11 mouse cellular contexts compared by ENCODE assay signal in the genomic region with DNA sequence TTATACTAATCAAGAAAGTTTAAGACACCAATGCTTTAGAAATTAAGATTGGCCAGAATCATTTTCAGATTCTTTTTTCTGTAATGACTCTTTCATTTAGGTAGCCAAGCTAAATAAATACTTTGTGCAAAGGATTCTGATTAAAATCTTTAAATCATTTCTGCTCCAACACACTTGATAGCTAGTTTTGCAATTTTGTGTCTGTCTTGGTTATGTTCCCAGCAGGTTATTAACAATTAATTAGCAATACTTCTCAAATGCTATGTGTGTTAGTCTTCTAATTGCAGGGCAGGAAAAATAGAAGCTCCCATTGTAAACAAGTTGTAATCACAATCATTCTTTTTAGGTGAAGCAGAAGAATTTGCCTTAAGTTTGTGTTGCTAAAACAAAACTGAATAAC.
"Had no signal": no experiment of that assay in that cellular context is flagged by ENCODE, and none has a peak within 500 bp of the region (broad histone marks: within the 10 kb centered on the region; RNA-seq: fewer than 3 reads in every experiment).

No protein-coding gene starts in this region.

- DNase-seq: right cerebral cortex, adult 18-20 months; right cerebral cortex, postnatal 14 days; right cerebral cortex, postnatal 25 days; right cerebral cortex, postnatal 4 days; spleen, adult 18-20 months; thymus, adult 18-20 months; thymus, adult 2 months; thymus, postnatal 14 days; thymus, postnatal 25 days; thymus, postnatal 36 days; thymus, postnatal 4 days had no signal
